In the genomic region with DNA sequence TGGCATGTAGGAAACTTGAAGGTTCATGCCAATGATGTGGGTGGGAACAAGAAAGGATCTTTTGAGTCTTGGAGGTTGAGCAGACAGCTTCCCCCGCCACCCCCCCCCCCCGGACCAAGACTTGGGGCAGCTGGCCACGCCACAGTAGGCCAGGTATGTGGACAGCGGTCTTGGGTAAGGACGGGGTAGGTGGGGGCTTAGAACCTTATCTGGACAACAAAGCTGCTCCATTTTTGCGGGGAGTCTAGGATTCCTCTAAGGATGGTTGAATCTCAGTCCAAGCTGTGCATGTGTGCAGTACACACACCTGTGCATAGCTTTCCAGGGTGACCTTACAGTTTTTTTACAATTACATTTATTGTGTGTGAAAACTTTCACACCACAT, we compare ENCODE assay signal across 8 mouse cellular contexts. TPM values are rescaled to one million over a fixed set of nuclear protein-coding genes. Genes with fewer than 3 reads are reported as not detected.
DNase-seq lines count a peak whose midpoint lies in the region; ATAC-seq and TF ChIP-seq lines count a peak whose summit lies in the region.

No protein-coding gene starts in this region.

- no peak for TF ChIP-seq CTCF in bone marrow macrophage, adult 2 months (IDR thresholded peaks at IDR 0.05; ENCODE audit: low read depth, low read length)

- H3K4me3 ChIP-seq in heart, embryonic 14.5 days (ENCODE audit: control insufficient read depth in 1 of 2, insufficient read depth in 1 of 2, low read depth in 1 of 2, low read length in 2 of 2): peak overlapping the region; percentile 48 to 65
- peak overlapping the region; percentile 59 for H3K4me3 ChIP-seq in bone marrow macrophage, adult 2 months (ENCODE audit: insufficient read depth, low read length)
- H3K4me3 ChIP-seq in hindbrain, embryonic 12.5 days: peak overlapping the region; percentile 49
- H3K4me3 ChIP-seq in midbrain, embryonic 11.5 days (ENCODE audit: low read depth, low read length): peak overlapping the region; percentile 42

- no peak for TF ChIP-seq POLR2A in bone marrow macrophage, adult 2 months (IDR thresholded peaks at IDR 0.05; ENCODE audit: borderline replicate concordance, low read depth, low read length)

- WGBS in heart, embryonic 14.5 days: 28% methylated on average over 6 of the region's 6 CpGs
- 23% methylated on average over 6 of the region's 6 CpGs for WGBS in hindbrain, embryonic 12.5 days
- WGBS in midbrain, embryonic 11.5 days: 29% methylated on average over 6 of the region's 6 CpGs

- H3K9me3 ChIP-seq in heart, embryonic 14.5 days (ENCODE audit: control insufficient read depth, low read length): no peaks in the 10 kb centered on the region
- no peaks in the 10 kb centered on the region for H3K9me3 ChIP-seq in hindbrain, embryonic 12.5 days (replicated peaks)
- no peaks in the 10 kb centered on the region for H3K9me3 ChIP-seq in midbrain, embryonic 11.5 days (ENCODE audit: control insufficient read depth, low read length)

- H3K4me2 ChIP-seq in heart, embryonic 14.5 days (ENCODE audit: low read length): peak overlapping the region; percentile 79
- peak overlapping the region; percentile 98 for H3K4me2 ChIP-seq in hindbrain, embryonic 12.5 days (replicated peaks)
- H3K4me2 ChIP-seq in midbrain, embryonic 11.5 days: peak overlapping the region; percentile 70

- ATAC-seq in heart, embryonic 14.5 days (ENCODE audit: insufficient number of reproducible peaks, insufficient read depth, low FRiP score, low read depth): no peak
- peak; percentile 39; the same call in 1 of the 2 replicates for ATAC-seq in hindbrain, embryonic 12.5 days (ENCODE audit: low FRiP score)
- ATAC-seq in midbrain, embryonic 11.5 days (ENCODE audit: low FRiP score): no peak

- H3K27me3 ChIP-seq in heart, embryonic 14.5 days (ENCODE audit: control insufficient read depth, insufficient read depth, low read length): no peaks in the 10 kb centered on the region
- peaks cover 13% of the 10 kb centered on the region for H3K27me3 ChIP-seq in hindbrain, embryonic 12.5 days
- H3K27me3 ChIP-seq in midbrain, embryonic 11.5 days (ENCODE audit: control insufficient read depth, insufficient read depth, low read length): no peaks in the 10 kb centered on the region

- no peak for DNase-seq in heart, postnatal 14 days
- DNase-seq in midbrain, embryonic 11.5 days (ENCODE audit: low spot score, missing footprints): no peak
- no peak for DNase-seq in embryo, embryonic 10.5 days (ENCODE audit: low spot score)
- no peak for DNase-seq in spleen, adult 18-20 months
- no peak for DNase-seq in spleen, postnatal 10 days (ENCODE audit: low spot score in 2 of 2)

- peaks cover 28% of the 10 kb centered on the region for H3K36me3 ChIP-seq in heart, embryonic 14.5 days (ENCODE audit: control insufficient read depth, insufficient read depth, low read length)
- peaks cover 27% of the 10 kb centered on the region for H3K36me3 ChIP-seq in hindbrain, embryonic 12.5 days
- H3K36me3 ChIP-seq in midbrain, embryonic 11.5 days (ENCODE audit: control insufficient read depth, insufficient read depth, low read length): peaks cover 12% of the 10 kb centered on the region; the same call in 1 of the 2 replicates

- H3K4me1 ChIP-seq in heart, embryonic 14.5 days (ENCODE audit: control insufficient read depth in 2 of 2, insufficient read depth in 2 of 2, low read length in 2 of 2): peaks cover 0 to 8% of the 10 kb centered on the region in 2 experiments; a peak in 1 of 4 replicates
- peaks cover 34% of the 10 kb centered on the region for H3K4me1 ChIP-seq in bone marrow macrophage, adult 2 months (ENCODE audit: control insufficient read depth, insufficient read depth, low read length)
- peaks cover 8% of the 10 kb centered on the region for H3K4me1 ChIP-seq in hindbrain, embryonic 12.5 days
- H3K4me1 ChIP-seq in midbrain, embryonic 11.5 days (ENCODE audit: control insufficient read depth, insufficient read depth, low read length): peaks cover 7% of the 10 kb centered on the region

- no peak overlapping the region for H3K27ac ChIP-seq in heart, embryonic 14.5 days (replicated peaks in 1 of 2; ENCODE audit: control insufficient read depth in 1 of 2, insufficient read depth in 1 of 2, low read depth in 2 of 2, low read length in 2 of 2)
- no peak overlapping the region for H3K27ac ChIP-seq in bone marrow macrophage, adult 2 months (ENCODE audit: insufficient read depth, low read depth, low read length)
- no peak overlapping the region for H3K27ac ChIP-seq in hindbrain, embryonic 12.5 days
- H3K27ac ChIP-seq in midbrain, embryonic 11.5 days (ENCODE audit: low read depth, low read length): no peak overlapping the region

- intact Hi-C loops in heart, postnatal 14 days (cut with DNase I): no loop called here

- peak overlapping the region; percentile 55 for H3K9ac ChIP-seq in heart, embryonic 14.5 days (ENCODE audit: low read length)
- peak overlapping the region; percentile 65 for H3K9ac ChIP-seq in hindbrain, embryonic 12.5 days
- H3K9ac ChIP-seq in midbrain, embryonic 11.5 days (ENCODE audit: low read length): peak overlapping the region; percentile 66

RNA-seq across cellular contexts. Expression of gene Spata32, which starts 0.3 kb away (rescaled TPM):
- polyA plus RNA-seq in heart, embryonic 14.5 days (2014; fragmentation: Nextera tagmentation; extraction: Ambion mirVana): not detected in 2 replicates
- not detected for total RNA-seq in heart, postnatal 14 days (2021)
- polyA plus RNA-seq in bone marrow macrophage, adult 2 months (2012; ENCODE audit: insufficient read depth, insufficient read length, missing spikeins): not detected in 2 replicates
- 0.21 TPM in 1 of 2 replicates, not detected in the other for polyA plus RNA-seq in hindbrain, embryonic 12.5 days (2016; fragmentation: Nextera tagmentation; extraction: Ambion mirVana)
- polyA plus RNA-seq in midbrain, embryonic 11.5 days (2014; fragmentation: Nextera tagmentation; extraction: Ambion mirVana): 0.15 TPM in 1 of 2 replicates, not detected in the other

RNA-seq across cellular contexts. Expression of gene 1700023F06Rik, which starts 10.2 kb away (rescaled TPM):
- 0.18 and 0.30 TPM in 2 replicates for polyA plus RNA-seq in heart, embryonic 14.5 days (2014; fragmentation: Nextera tagmentation; extraction: Ambion mirVana)
- total RNA-seq in heart, postnatal 14 days (2021): not detected
- polyA plus RNA-seq in bone marrow macrophage, adult 2 months (2012; ENCODE audit: insufficient read depth, insufficient read length, missing spikeins): not detected in 2 replicates
- polyA plus RNA-seq in hindbrain, embryonic 12.5 days (2016; fragmentation: Nextera tagmentation; extraction: Ambion mirVana): 0.34 and 0.71 TPM in 2 replicates
- 0.12 and 0.14 TPM in 2 replicates for polyA plus RNA-seq in midbrain, embryonic 11.5 days (2014; fragmentation: Nextera tagmentation; extraction: Ambion mirVana)

RNA-seq across cellular contexts. Expression of gene Fmnl1, which starts 47.6 kb away (rescaled TPM):
- polyA plus RNA-seq in heart, embryonic 14.5 days (2014; fragmentation: Nextera tagmentation; extraction: Ambion mirVana): 2.3 and 2.9 TPM in 2 replicates
- 10 to 100 TPM; 16.8 to 21.6 TPM for total RNA-seq in heart, postnatal 14 days (2021)
- 216 and 241 TPM in 2 replicates for polyA plus RNA-seq in bone marrow macrophage, adult 2 months (2012; ENCODE audit: insufficient read depth, insufficient read length, missing spikeins)
- 1.4 and 1.6 TPM in 2 replicates for polyA plus RNA-seq in hindbrain, embryonic 12.5 days (2016; fragmentation: Nextera tagmentation; extraction: Ambion mirVana)
- 0.65 and 0.87 TPM in 2 replicates for polyA plus RNA-seq in midbrain, embryonic 11.5 days (2014; fragmentation: Nextera tagmentation; extraction: Ambion mirVana)

RNA-seq across cellular contexts. Expression of gene Map3k14, which starts 48.8 kb away (rescaled TPM):
- 1.3 and 1.5 TPM in 2 replicates for polyA plus RNA-seq in heart, embryonic 14.5 days (2014; fragmentation: Nextera tagmentation; extraction: Ambion mirVana)
- 1 to 10 TPM; 3.5 to 4.0 TPM for total RNA-seq in heart, postnatal 14 days (2021)
- 17.9 and 18.7 TPM in 2 replicates for polyA plus RNA-seq in bone marrow macrophage, adult 2 months (2012; ENCODE audit: insufficient read depth, insufficient read length, missing spikeins)
- 3.9 and 4.8 TPM in 2 replicates for polyA plus RNA-seq in hindbrain, embryonic 12.5 days (2016; fragmentation: Nextera tagmentation; extraction: Ambion mirVana)
- polyA plus RNA-seq in midbrain, embryonic 11.5 days (2014; fragmentation: Nextera tagmentation; extraction: Ambion mirVana): 2.3 and 3.3 TPM in 2 replicates

Comparison
In these comparisons a context has a peak if more than half of its experiments do, and no peak if none do; other contexts are left out.
1. RNA of gene Fmnl1, which starts 47.6 kb away (polyA plus RNA-seq): 216 to 241 TPM in bone marrow macrophage, adult 2 months; 2.3 to 2.9 TPM in heart, embryonic 14.5 days, 1.4 to 1.6 TPM in hindbrain, embryonic 12.5 days and 0.65 to 0.87 TPM in midbrain, embryonic 11.5 days; every median in the first group is over 10 times any median in the second.
2. Peak in every context shown above with its lines, with median percentiles within 50 percentile points of each other: H3K4me2 ChIP-seq, H3K4me3 ChIP-seq and H3K9ac ChIP-seq.